Mouse (Mus musculus) brain, embryonic 14.5 days (tissue): ENCODE results near the gene Myof. TPM values are rescaled to one million over a fixed set of nuclear protein-coding genes. Genes with fewer than 3 reads are reported as not detected.

ENCODE experiments used
- DNase-seq: peaks from one replicate; pipeline ENCODE4 v3.0.0-alpha.2; 2011; ENCODE audit warnings: low read depth
- CTCF ChIP-seq: fragments of 200-500 bp; IDR thresholded peaks from 2 replicates; pipeline ENCODE4 v1.5.1; 2012; ENCODE audit warnings: inconsistent platforms, mild to moderate bottlenecking, moderate library complexity, borderline replicate concordance; ENCODE audit not compliant: insufficient read depth, insufficient read length; ENCODE audit errors: extremely low read depth
- POLR2A ChIP-seq: fragments of 200-500 bp; IDR thresholded peaks from 2 replicates; pipeline ENCODE4 v1.6.1; 2012; ENCODE audit warnings: mild to moderate bottlenecking, inconsistent platforms, borderline replicate concordance; ENCODE audit not compliant: poor library complexity, insufficient read depth, insufficient read length, severe bottlenecking; ENCODE audit errors: extremely low read depth
- polyA plus RNA-seq: library from polyadenylated mRNA; depleted of rRNA; stranded (reverse); fragments of >200 nt; gene quantifications from 2 replicates; pipeline ENCODE4 v1.2.3, GENCODE M21; 2012

Myof gene
- polyA plus RNA-seq, 1 experiment = 4.6 TPM

- no peak for TF ChIP-seq POLR2A
- no peak for DNase-seq
Measured at GRCm38 (mm10) chr19:37925323-37925722, 118.1 kb downstream of the Myof start.

GRCm38 (mm10) chr19:37924266-37924665, 119.1 kb downstream of the Myof start:
- TF ChIP-seq CTCF (no peak), POLR2A (no peak)
- no peak for DNase-seq

DNA sequence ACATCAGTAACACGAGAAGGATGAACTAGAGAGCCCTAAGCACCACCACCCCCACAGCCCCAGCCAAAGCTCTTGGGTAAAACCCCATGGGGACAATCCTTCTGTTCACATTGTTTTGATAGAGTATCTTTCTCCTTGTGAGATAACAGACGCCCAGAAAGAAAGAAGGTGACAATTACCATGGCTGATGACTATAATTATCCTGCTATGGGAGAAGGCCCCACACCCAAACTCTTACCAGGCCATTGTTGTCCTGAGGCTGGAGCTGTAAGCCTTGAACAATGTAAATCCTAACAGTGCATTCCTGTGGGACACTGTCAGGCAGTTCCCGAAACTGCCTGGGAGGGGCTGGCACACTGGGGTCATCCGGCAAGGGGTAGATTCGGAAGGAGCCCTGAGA, 122.3 kb downstream of the Myof start:
- TF ChIP-seq POLR2A (no peak), CTCF (no peak)
- no peak for DNase-seq

DNA sequence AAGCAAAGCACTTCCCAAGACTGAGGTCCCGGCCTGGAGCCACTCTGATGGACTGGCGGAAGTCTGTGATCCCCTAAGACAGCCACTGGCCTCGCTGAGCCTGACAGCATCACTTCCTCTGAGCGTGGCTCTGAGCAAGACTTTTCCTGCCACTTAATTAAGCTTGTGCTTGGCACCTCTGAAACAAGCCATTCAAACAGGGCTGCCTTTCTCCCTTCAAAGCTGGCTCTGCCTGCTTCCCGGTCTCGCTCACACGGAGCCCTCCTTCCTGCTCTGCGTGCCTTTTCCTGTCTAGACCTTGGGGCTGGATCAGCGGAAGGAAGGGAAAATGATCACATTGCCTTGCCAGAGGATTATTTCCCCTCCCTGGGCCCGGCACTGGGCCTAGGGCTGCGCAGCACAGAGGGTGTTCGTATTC, 124.9 kb downstream of the Myof start:
- TF ChIP-seq CTCF (no peak), POLR2A (no peak)
- peak; percentile 49 for DNase-seq

- TF ChIP-seq CTCF (no peak), POLR2A (no peak)
- DNase-seq = no peak
Measured at GRCm38 (mm10) chr19:37914261-37914660, 129.1 kb downstream of the Myof start.

DNA sequence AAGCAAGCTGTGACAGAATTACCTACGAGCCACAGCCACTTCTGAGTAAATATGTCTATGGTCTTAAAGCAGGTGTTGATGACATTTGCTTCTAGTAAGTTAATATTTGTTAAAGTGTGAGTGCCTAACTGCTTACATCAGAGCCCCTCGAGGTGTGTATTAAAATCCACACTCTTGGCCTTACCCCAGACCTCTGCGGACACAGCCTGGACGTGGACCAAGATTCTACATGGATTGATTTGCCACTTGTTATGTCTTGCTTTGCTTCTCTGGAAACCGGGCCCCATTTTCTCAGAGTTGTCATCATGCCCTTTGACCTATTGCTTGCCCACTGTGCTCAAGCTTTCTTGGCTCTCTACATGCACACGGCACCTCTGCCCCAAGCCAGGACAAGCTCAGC, 130.9 kb downstream of the Myof start:
- no peak for TF ChIP-seq POLR2A
- no peak for TF ChIP-seq CTCF
- no peak for DNase-seq

DNA sequence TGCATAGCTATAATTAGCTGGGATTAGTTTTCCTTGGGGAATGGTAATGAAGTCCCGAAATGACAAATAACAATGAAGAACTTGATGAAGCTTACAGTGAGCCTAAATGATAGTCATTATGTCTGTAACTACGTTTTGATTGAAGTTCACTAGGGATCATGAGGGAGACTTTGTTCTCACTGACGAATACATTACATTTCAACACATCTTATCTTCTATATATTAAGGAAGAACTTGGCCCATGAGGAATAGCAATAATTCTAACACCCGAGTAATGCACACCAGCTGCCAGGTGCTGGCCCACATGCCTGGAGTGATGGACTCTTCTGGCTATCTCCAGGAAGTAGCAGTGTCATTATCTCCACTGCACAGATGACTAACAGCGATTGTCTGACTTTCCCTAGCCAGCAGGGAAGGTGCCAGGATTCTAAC, 133.5 kb downstream of the Myof start:
- DNase-seq = peak; percentile 64
- no peak for TF ChIP-seq CTCF
- TF ChIP-seq POLR2A = no peak

GRCm38 (mm10) chr19:37907451-37908320, 135.7 kb downstream of the Myof start:
- peak; percentile 29 for DNase-seq
- TF ChIP-seq CTCF = no peak

DNA sequence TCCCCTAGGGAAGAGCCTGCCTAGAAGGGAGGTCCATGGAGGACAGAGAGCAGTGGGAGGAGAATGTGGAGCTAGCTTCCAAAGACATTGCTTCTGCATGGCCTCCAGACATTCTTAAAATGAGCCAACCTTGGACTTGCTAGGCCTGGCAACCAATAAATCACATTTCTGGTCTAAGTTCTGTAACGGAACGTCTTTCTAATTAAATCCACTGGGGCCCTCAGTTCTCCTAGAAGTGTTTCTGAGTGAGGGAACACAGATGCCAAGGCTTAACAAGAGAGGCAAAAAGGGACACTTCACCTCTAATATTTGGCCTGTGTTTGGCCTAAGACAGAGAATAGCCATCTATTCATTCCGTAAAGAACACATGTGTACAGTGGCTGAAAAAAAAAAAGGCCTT, 136.5 kb downstream of the Myof start:
- no peak for DNase-seq
- TF ChIP-seq CTCF = no peak
- TF ChIP-seq POLR2A = no peak

- DNase-seq = peak; percentile 60
- TF ChIP-seq POLR2A = no peak
- TF ChIP-seq CTCF = no peak
Measured at GRCm38 (mm10) chr19:37896081-37896480, 147.3 kb downstream of the Myof start.

- no peak for DNase-seq
- no peak for TF ChIP-seq CTCF
- no peak for TF ChIP-seq POLR2A
Measured at GRCm38 (mm10) chr19:37891006-37891405, 152.4 kb downstream of the Myof start.
